Mouse (Mus musculus) spleen, postnatal 4 days (tissue): ENCODE measurements around the gene Foxn3.
"Not testable (repeated sequence)": the region's sequence is repeated elsewhere in the genome, so short reads cannot be mapped to it uniquely, and the experiment has no call there.

ENCODE experiments used
- DNase-seq, 2 experiments: peaks; one replicate each; pipeline ENCODE4 v3.0.0; 2022; ENCODE audit warnings: low spot score in 2 of 2

Foxn3 gene

DNA sequence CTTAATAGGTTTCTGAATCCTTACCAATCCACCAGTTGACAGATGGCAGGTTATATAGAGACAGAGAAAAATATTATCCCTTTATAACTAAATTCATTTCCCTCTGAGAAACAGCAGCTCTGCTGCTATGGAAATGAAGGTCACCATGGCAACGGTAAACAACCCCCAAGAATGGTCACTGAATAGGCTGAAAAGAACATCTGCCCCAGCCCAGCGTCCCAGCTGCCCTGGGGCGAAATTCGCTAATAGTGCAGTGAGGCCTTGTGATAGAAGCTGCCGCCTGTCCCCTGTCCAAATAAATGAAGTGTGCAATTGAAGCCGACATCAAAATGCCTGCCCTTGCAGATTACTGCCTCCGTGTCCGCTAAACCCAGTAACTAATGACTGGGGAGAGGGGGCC lies 343.0 kb downstream of the Foxn3 start:
- DNase-seq: no peak

DNA sequence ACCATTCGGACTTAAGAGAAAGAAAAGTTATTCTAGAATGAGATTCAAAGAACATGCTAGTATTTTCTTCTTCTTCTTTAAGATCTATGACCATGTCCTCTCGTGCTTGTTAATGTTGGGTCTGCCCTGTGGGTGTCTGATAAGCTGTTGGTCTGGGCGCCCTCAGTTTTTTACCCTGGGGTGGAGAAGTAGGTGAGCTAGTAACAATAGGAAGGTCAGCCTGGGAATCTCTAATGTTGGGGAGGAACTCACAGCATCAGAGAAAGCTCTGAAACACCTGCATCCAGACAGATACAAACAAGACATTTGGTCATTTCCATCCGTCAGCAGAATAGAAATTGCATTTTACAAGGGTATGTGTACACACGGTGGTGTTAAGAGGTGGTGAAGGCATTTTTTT lies 343.6 kb downstream of the Foxn3 start:
- DNase-seq: no peak

DNA sequence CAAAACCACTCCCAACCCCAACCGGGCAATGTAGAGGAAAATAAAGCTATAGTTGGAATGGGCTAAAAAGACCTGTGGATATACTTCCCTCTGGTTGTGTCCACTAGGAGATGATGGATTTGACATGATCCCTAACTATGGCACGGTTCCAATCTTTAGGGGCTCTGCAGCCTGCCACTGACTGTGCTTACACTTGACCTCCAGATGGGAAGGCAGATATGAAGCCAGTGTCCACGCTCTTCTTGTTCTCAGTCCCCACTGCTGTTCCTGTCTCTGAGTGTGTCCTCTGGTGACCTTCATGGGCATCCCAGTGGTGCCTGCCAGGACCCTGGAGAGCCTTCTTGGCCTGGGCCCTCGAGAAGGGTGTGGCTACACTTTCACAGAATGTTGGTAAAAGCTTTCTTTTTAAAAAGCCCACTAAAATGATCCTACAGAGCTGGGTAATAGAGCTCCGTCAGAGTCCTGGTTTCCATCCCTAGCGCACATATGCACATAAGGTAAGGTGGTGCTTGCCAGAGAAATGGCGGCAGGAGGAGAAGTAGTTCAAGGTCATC lies 346.2 kb downstream of the Foxn3 start:
- no peak for DNase-seq

DNA sequence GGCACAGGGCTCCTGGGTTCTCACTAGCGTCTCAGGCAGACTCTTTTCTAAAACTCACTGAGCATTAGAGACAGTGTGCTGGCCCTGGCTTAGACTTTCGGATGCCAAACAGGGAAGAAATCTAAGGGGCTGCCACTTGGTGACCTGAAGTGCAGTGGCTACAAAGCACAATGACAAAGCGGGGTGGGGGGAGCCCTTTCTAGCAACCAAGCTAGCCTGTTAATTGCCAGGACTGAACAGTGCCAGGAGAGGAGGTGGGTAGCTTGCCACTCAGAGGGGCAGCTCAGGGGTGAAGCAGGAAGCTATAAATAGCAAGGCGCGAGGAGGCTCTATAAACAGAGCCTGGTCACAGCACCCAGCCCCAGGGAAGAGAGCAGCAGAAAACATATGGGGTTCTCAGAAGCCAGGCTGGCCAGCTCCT lies 347.0 kb downstream of the Foxn3 start:
- DNase-seq: no peak

DNA sequence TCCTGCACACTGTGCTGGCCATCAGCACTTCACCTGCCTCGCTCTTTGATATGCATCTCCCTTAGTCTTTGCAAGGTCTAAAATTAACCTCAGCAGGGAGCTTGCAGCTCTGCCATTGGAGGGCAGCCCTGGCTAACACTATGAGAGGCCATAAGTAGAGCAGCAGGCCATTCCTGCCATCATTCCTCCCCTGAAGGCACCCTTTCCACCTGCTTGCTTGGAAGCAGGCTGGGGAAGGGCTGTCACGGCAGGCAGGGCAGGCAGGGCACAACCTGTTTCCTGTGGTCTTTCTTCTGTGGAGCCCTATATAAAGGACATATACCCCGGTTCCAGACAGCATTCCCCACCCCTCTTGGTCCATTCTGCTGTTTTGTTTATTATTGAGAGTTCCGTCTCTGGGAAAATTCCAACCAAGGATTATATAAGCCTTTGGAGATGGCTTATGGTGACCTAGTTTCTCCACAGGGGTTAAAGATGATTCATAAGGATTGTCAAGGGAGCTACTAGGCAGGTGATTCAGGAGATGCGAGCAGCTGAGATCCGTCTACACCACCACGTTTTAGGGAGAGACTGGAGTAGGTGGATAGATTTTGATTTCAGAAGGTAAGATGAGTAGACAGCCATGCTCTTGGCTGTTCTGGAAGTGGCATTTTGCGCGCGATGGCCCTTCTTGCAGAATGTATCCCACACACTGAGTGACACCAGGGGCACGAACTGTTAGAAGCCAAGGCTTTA lies 347.7 kb downstream of the Foxn3 start:
- DNase-seq: no peak

DNA sequence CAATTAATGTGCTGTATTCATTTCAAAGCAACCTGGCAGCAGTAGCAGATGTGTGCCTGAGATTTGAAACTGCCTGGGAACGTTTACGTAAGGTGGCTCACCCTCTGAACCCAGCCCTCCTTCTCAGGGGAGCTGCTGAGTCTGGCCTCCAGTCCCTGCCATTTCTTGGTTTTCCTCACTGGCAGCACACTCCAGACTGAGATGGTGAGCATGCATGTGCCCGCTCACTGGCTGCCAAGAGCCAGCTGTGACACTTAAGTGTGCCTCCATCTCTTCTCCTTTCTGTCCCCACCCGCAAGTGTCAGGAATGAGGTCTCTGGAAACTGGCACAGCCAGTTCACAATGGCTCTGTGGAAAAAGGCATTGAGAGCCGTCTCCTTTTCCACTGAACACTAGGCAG lies 349.3 kb downstream of the Foxn3 start:
- no peak for DNase-seq

DNA sequence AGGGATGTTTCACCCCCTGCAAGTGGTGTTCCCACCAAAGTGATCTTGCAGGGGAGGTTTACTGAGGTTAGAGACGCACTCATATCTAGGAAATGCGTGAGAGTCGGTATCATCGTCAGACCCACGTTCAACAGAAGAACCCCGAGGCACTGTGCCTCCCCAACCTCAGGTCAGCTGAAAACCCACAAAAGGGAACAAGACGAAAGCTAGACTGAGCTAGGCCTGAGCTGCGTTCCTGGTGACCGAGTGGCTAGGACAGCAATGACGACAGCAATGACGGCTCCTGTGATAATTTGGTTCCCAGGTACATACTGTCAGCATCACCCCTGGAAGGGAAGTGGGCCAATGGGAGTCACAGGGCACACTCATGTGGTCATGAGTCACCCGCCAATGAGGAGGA lies 350.2 kb downstream of the Foxn3 start:
- no peak for DNase-seq

DNA sequence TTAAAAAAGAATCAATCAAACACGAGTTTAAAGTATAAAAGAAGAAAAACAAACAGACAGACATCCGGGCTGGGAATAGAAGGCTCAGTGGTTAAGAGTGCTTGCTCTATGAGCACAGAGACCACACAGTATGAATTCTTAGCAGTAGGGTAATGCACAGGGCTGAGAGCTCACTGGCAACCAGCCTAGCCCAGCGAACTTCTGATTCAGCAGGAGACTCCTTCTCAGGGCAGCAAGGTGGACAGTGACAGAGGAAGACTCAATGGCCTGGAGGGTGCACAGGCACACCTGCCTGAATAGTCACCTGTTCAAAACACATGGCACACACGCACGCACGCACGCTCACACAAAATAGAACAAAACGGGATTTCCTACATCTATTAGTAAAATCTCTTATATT lies 353.6 kb downstream of the Foxn3 start:
- DNase-seq: no peak

DNA sequence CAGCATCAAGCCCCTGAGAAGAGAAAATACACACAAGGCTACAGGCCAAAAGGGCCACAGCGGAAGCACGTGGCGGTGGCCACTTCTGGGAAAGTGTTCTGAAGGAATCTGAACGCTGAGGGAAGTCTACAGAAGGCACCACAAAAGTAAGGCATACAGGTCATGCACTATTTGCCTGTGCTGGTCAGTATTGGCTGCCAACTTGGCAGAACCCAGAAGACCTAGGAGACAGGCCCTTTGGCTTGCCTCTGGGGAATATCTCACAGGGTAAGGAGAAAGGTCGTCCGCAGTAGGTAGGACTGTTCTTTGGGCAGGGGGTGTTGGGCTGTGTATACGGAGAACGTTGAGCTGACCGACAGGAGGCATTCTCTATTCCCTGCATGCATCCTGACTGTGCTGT lies 355.1 kb downstream of the Foxn3 start:
- DNase-seq: no peak

DNA sequence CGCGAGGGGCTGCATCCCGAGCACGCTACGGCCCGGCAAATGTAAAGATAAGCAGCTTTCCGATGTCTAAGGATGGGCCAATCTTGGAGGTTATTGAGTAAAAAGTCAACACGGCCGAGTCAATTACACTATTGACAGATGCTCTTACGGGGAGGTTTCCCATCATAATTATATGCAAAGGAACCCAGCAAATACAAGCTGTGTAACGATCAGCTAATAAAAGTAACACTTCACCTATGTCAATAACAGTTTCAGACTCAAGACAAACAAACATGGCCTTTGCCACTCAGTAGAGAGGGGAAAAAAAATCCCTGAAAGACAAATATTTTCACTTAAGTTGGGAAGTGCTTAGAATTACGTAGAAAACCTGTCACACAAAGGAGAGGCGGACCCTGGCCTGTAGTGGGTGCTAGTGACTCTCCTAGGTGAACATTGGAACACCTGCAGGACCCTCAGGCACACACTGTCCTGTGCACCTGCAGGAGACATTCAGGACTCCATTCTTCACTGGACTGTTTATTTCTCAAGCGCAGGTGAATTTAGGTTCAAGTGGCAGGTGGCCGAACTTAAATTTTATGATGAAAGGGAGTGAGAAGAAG lies 356.3 kb downstream of the Foxn3 start:
- no peak for DNase-seq

DNA sequence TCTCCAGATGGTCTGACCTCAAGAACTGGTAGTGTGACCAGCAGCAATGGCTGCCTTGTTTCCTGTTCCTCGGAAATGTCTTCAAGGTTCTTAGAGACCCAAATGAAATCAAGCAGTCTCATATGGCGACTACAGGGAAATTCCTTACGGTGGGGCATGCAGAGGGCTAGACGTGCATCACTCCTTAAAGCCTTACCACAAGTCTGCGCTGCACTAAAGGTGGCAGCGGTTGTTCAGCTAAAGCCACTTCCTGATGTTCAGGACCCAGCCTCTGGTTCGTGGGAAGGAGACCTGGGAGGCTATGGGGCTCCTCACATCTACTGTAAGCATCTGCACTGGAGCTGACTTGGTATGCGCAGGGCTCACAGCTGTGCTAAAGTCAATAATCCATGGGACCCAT lies 357.6 kb downstream of the Foxn3 start:
- DNase-seq: no peak

DNA sequence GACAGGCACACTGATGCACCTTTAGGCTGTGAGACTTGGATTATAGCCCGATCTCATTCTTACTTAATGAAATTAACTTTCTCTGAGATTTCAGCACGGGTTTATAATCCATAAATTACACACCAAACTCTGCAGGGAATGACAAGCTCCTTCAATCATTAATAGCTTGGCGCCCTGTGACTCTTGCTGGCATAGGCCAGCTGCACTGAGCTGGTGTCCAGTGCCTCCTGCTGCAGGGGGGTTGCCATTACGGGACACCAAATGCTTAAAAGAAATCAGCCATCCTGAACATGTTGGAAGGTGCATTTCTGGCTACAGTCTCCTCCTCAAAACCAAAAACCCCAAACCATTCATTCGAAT lies 364.3 kb downstream of the Foxn3 start:
- no peak for DNase-seq

DNA sequence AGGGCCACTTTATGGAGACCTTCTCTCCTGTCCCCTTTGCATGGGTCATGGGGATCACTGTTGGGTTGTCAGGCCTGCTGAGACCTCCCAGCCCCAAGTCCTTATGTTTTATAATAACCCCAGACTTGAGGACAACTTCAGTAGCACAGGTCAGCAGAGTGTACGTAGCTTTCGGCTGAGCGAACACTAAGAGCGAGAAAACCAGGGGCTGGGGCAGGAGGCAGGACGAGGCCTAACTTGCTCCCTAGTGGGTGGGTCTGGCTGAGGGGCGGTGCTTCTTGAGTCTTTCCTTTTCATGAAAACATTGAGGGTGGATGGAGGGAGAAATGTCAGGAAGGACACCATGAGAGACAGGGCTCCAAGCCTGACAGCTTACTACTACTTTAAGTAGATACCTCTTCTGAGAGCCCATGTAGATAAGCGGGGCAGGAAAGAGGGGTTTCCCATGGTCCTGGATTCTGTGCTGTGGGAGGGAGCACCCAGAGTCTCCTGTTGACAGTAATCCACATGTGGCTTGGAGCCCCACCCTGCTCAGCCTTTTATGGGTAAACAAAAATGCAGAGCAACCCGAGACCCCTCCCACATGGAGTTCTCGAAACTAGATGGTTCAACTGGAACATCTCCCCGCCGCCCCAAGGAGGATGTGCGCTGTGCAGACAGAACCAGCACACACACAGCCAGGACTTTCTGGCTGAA lies 364.8 kb downstream of the Foxn3 start:
- no peak for DNase-seq

DNA sequence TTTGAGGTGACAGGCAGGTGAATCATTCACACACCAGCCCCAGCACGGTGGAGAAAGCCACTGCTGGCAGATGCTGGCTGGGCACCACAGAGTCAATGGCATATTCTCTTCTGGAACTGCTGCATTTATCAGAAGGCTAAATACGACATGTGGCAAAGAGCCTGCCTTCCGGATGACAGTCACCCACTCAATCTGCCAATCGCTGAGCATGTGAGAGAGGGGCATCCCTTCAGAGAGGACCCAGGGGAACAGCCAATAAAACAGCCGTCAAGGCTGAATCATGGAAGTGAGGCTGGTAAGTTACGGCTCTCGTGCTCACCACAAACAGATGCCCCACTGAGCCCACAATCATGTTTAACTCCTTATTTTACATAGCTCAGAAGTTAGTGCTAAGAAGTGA lies 366.4 kb downstream of the Foxn3 start:
- no peak for DNase-seq

DNA sequence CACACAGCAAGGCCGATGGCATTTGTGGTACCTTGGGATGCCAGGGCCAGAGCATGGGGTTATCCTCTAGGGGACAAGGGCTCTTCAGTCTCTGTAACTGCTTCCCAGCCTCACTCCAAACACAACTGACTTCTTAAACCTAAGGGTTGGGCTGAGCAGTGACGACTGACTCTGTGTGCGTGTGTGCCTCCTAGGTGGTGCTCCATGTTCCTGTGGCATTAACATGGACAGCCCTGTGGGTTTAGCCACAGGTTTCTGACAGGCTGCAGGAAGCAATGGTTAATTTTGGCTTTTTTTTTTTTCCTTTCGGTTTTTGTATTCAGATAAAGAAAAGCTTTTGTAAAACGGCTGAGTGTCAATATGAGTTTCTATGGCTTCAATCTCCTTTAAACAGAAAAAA lies 367.7 kb downstream of the Foxn3 start:
- no peak for DNase-seq

DNA sequence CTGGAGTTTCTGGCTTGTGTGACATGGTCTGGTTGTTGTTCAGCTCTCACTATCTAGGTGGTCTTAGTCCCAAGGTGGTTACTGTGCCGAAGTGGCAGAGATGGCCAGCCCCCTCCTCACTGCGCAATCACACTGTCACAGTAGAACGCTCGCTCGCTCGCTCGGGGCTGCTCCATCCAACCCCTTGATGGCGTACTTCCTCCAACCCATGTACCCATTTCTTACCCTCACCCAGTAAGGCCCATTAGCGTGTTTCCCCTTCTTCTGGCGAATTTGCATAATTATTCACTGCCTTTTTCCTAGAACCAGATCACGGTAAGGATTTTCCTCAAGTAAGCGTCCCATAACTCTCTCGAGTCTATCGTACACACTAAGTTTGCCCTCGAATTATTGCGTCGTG lies 369.3 kb downstream of the Foxn3 start:
- not testable (repeated sequence) for DNase-seq

DNA sequence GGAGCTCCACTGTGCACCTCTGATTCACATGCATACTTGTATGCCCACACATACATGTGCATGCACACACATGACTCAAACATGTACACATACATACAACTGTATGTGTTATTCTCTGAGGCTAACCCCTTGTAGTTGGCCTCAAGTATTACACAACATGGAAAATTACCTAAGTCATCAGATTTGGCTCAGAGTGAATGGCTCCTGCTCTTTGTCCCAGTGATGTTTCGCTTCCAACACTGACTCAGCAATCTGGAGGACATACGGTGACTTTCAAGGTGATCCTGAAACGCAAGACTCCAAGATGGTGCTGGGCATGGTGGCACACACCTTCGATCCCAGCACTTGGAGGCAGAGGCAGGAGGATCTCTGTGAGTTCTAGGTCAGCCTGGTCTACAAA lies 375.7 kb downstream of the Foxn3 start:
- no peak for DNase-seq

DNA sequence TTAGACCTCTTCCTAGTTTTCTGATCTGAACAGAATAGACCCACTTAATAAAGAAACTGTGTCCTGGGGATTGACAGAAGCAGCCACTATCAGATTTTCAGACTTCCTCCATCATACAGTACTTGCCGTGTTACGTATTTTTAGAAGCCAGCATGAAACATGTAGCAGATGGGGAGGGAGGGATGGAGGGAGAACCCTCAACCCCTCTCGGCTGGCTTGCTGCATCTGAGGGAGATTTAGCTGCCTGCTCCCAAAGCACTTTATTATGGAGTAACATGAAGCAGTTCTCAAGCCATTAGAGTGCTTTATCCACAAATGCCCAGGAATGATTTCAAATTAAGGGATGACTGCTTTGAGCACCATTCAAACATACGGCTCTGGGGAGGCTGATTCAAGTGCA lies 377.1 kb downstream of the Foxn3 start:
- DNase-seq: no peak

DNA sequence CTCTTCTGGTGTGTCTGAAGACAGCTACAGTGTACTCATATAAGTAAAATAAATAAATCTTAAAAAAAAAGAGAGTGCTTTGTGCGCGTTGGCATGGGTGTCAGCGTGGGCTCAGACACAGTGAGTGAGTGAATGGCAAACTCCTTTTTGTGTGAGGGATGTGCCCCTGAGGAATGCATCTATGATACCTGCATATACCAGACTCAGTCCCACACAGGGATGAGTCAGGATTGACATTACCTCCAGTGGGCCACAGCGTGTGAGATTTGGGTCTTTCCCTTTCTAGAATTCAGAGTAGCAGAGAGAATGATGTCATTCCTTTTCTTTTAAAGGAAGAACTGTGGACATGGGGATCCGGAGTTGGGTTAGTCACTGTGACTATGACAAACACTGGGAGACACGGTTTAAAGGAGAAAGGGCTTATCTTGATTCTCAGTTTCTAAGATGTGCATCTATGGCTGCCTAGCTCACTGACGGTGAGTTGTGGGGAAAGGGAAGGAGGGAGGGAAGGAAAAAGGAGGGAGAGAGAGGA lies 380.1 kb downstream of the Foxn3 start:
- no peak for DNase-seq

DNA sequence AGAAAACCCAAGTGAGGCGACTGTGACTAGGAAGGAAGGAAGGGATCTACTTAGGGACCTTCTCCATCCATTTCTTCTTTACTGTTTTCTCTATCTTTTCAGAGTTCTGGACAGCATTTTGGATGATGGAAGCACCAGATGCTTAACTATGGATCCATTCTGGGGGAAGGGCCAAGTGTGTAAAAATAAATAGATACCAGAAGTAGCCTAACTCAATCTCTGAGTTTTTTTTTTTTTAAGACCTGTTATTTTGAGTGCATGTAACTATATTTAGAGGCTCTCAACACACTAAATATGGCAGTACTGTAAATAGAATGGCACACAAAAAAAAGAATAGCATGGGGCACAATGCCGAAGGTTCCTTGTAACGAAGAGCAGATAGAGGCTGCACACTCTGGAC lies 381.0 kb downstream of the Foxn3 start:
- no peak for DNase-seq

DNA sequence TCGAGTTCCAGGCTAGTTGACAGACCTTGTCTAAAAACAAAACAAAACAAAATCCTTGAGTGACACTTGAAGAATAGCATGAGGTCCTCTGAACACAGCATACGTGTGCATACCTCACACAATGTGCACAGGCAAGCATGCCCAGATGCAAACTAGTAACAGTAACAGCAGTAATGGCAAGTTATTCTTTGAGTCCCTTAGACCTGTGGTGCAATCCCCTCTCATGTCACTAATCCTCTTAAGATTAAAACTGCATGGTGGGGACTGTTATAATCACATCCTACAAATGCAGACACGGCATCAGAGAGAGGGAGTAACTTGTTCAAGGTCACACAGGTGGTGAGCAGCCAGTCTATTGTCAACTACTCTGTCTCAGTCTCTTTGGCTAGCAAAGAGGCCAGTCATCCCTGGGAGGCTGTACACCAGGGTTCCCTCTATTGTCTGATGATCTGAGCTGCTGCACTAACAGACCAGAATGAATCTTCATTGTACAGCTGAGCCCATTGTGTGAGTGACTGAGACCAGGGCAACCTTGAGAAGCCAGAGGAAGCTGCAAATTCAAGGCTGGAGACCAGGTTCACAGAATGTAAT lies 383.1 kb downstream of the Foxn3 start:
- DNase-seq: no peak

DNA sequence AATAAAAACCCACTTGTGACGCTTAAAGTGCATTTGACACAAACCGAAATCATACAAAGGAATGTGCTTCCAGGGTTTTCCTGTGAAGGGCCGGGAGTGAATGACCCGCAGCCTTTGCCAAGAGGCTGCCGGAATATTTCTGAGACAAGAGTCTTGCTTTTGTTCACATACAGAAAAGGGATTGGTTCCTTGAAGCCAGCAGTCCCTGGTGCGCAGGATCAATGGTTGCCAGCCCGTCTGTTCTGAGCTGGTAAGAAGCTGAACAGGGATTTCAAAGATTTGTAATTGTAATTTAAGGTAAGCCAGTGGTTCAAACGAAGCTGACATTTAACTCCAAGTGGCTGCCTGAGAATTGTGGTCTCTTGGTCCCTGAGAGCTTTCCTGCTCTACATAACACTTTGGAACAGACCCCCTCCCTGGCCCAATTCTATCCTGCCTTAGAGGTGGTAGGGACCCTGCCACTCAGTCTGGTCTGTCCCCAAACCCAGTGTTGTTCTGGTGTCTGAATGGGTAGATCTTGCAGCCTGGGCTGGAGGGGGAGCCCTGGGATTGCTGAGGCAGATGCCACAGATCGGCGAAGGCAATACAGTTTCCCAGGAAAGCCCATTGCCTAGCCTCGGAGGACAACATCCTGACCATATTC lies 388.3 kb downstream of the Foxn3 start:
- no peak for DNase-seq
